Mouse (Mus musculus) myocyte (in vitro differentiated cells): ENCODE data around the gene Epb41l1.

ENCODE experiments used
- E2F4 ChIP-seq: IDR thresholded peaks from one replicate; pipeline ENCODE4 v1.6.1; 2011; ENCODE audit warnings: mild to moderate bottlenecking, control low read depth, moderate library complexity; ENCODE audit not compliant: insufficient read depth
- MAX ChIP-seq: IDR thresholded peaks from one replicate; pipeline ENCODE4 v1.6.1; 2011; ENCODE audit warnings: low read depth, mild to moderate bottlenecking, control low read depth
- MYOD1 ChIP-seq, 3 experiments: IDR thresholded peaks; one replicate each; pipeline ENCODE4 v1.6.1; 2011; ENCODE audit warnings: control low read depth in 2 of 3, low read depth in 2 of 3, mild to moderate bottlenecking in 2 of 3, moderate library complexity in 1 of 3; ENCODE audit not compliant: insufficient read length in 2 of 3, control insufficient read depth in 1 of 3
- MYOG ChIP-seq, 3 experiments: IDR thresholded peaks; one replicate each; pipeline ENCODE4 v1.6.1; 2011; ENCODE audit warnings: control low read depth in 2 of 3, low read depth in 2 of 3, mild to moderate bottlenecking in 2 of 3; ENCODE audit not compliant: insufficient read length in 2 of 3, control insufficient read depth in 1 of 3, insufficient read depth in 1 of 3
- POLR2A ChIP-seq: IDR thresholded peaks from one replicate; pipeline ENCODE4 v1.6.1; 2011; ENCODE audit warnings: low read depth, mild to moderate bottlenecking, control low read depth, moderate library complexity; ENCODE audit not compliant: insufficient read length
- POLR2AphosphoS2 ChIP-seq: IDR thresholded peaks from one replicate; pipeline ENCODE4 v1.6.1; 2011; ENCODE audit warnings: low read depth, control low read depth; ENCODE audit not compliant: insufficient read length

DNA sequence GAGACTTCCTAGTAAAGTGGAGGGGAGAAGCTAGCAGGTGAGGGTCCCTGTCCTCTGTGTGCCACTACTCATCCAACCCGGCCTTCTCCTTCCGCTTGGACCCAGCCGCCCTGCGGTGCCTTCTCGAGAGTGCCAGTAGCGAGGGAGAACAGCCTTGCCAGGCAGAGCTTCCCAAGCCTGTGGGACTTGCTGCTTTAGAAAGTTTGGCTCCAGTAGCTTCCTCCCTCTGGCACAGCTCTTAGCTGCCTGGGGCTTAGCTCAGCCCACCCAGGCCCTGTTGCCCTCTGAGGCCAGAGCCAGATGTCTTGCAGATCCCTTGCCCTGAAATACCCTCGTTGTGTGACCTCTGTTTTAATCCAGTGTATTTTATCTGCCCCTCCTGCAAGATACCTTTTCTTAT, 50.2 kb downstream of the Epb41l1 start:
- TF ChIP-seq POLR2A (no peak), POLR2AphosphoS2 (no peak), MYOD1 (IDR thresholded peaks at IDR 0.05; ENCODE audit: control insufficient read depth in 1 of 3, insufficient read length in 2 of 3, low read depth in 2 of 3) (no peak), E2F4 (no peak), MYOG (IDR thresholded peaks at IDR 0.05; ENCODE audit: control insufficient read depth in 1 of 3, insufficient read depth in 1 of 3, insufficient read length in 2 of 3, low read depth in 2 of 3) (no peak), MAX (no peak)
